Mouse (Mus musculus) megakaryocyte-erythroid progenitor cell, adult 5 weeks (primary cell): ENCODE data around the gene Gm16867. TPM values are rescaled to one million over a fixed set of nuclear protein-coding genes. Genes with fewer than 3 reads are reported as not detected.

Experiments used
- polyA plus RNA-seq: library from polyadenylated mRNA; stranded (reverse); fragments of >175 nt; gene quantifications from 2 replicates; pipeline ENCODE4 v1.2.3, GENCODE M21; 2012

Gm16867 gene
- 13.8 and 14.7 TPM in 2 replicates for polyA plus RNA-seq

GRCm38 (mm10) chr14:69503174-69503573 is at the start of gene Gm16867:
Gm16867 (minus strand) TSS chr14:69503362.

GRCm38 (mm10) chr14:69512449-69512848 is 9.3 kb upstream of the Gm16867 start, which contains the start of gene Gm27179:
Gm27179 (minus strand) TSS chr14:69512549.

Other genes with a start within 250 kb of the Gm16867 start
- 0.04 TPM in 1 of 2 replicates, not detected in the other for gene Synb, start 209.1 kb downstream of the Gm16867 start, polyA plus RNA-seq
- gene Gm27179, start 9.2 kb upstream of the Gm16867 start, polyA plus RNA-seq, result 0.02 TPM in 1 of 2 replicates, not detected in the other
- 9.3 and 11.5 TPM in 2 replicates for gene Entpd4b, start 52.1 kb upstream of the Gm16867 start, polyA plus RNA-seq